Mouse (Mus musculus) liver, embryonic 14 days (tissue): Measurements from ENCODE around the gene Olfml3. TPM values are rescaled to one million over a fixed set of nuclear protein-coding genes. Genes with fewer than 3 reads are reported as not detected.

Experiments
- polyA plus RNA-seq: library from polyadenylated mRNA; depleted of rRNA; stranded (reverse); fragments of >200 nt; gene quantifications from 2 replicates; pipeline ENCODE4 v1.2.3, GENCODE M21; 2012; rRNA removed

Gene Olfml3
- 1.1 and 1.4 TPM in 2 replicates for polyA plus RNA-seq

GRCm38 (mm10) chr3:103737778-103738571 lies at the start of gene Olfml3:
Gene Olfml3 (minus strand): TSS chr3:103738001.

DNA sequence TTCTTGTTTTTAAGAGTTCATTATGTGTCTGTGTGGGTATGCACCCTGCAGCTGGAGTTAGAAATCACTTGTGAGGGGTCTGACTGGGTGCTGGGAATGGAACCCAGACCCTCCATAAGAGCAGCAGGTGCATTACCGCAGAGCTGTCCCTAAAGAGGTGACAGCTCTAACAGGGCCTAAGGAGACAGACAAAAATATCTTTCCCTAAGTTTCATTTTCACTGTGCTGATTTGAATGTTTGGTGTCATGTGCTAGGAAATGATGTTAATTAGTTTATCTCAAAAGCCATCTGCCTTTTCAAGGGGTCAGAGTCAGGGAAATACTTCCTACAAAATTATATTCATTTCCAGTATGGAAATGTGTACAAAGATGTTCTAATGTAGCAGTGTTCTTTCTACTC lies 1.5 kb upstream of the Olfml3 start, which contains the start of gene Gm10964:
TSS of gene Gm10964 (plus strand) at position 38 of the 400 bp plus-strand sequence.

Other genes with a start within 250 kb of the Olfml3 start
- gene Syt6, start 162.8 kb downstream of the Olfml3 start, polyA plus RNA-seq, result 0.01 TPM in 1 of 2 replicates, not detected in the other
- 0.13 and 0.20 TPM in 2 replicates for gene Atg4a-ps, start 91.9 kb downstream of the Olfml3 start, polyA plus RNA-seq
- not detected in 2 replicates for gene Gm10964, start 1.4 kb upstream of the Olfml3 start, polyA plus RNA-seq
- 18.4 and 25.2 TPM in 2 replicates for gene Hipk1, start 53.6 kb upstream of the Olfml3 start, polyA plus RNA-seq
- 8.2 and 9.1 TPM in 2 replicates for gene Dclre1b, start 71.4 kb upstream of the Olfml3 start, polyA plus RNA-seq
- 10.8 and 13.1 TPM in 2 replicates for gene Ap4b1, start 71.5 kb upstream of the Olfml3 start, polyA plus RNA-seq
- 0.90 and 1.2 TPM in 2 replicates for gene Gm43064, start 71.6 kb upstream of the Olfml3 start, polyA plus RNA-seq
- gene Bcl2l15, start 94.6 kb upstream of the Olfml3 start, polyA plus RNA-seq, result 2.8 and 3.1 TPM in 2 replicates
- gene Ptpn22, start 121.8 kb upstream of the Olfml3 start, polyA plus RNA-seq, result 1.4 and 2.0 TPM in 2 replicates
- gene Rsbn1, start 176.1 kb upstream of the Olfml3 start, polyA plus RNA-seq, result 3.0 and 3.9 TPM in 2 replicates
- 3.4 and 3.6 TPM in 2 replicates for gene Phtf1, start 230.1 kb upstream of the Olfml3 start, polyA plus RNA-seq